Comparison of ENCODE assay signal across 8 mouse cellular contexts in the genomic region with DNA sequence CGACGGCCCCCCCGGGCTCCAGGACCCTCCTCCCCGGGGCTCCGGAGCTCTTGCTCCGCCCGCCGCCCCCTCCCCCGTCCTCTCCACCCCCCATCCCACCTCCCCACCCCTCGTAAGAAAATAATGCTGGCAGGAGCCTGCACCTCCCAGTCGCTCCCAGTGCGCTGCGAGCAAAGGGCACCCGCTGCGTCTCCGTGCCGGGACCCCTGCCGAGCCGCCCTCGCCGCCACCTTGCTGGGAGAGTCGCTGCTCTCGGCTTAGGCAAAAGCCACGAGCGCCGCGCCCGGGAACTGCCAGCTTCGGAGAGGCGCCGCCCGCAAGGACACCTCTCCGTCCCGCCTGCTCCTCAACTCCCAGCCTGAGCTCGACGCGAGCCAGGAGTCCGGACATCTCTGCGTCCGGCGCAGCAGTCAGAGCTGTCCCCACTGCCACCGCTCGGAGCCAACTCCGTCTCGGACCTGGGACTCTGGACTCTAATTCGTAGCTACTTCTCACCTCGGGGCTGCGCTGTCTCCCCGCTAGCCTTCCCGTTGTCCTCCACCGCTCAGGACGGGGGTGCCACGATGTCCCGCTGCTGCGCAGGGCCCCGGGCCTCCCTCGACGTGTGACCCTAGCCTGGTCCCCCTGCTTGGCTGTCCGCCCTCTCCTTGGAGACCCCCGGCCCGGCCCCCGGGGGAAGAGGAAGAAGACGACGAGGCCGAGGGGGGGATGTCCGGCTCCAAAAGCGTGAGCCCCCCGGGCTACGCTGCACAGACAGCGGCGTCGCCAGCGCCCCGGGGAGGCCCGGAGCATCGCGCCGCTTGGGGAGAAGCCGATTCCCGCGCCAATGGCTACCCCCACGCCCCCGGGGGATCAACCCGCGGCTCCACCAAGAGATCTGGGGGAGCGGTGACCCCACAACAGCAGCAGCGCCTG. TPM values are rescaled to one million over a fixed set of nuclear protein-coding genes. Genes with fewer than 3 reads are reported as not detected.
DNase-seq lines count a peak whose midpoint lies in the region; ATAC-seq and TF ChIP-seq lines count a peak whose summit lies in the region.
"Had no signal": no experiment of that assay in that cellular context is flagged by ENCODE, and none has a peak within 500 bp of the region (broad histone marks: within the 10 kb centered on the region; RNA-seq: fewer than 3 reads in every experiment).

No protein-coding gene starts in this region.

- ATAC-seq in limb, embryonic 14.5 days (ENCODE audit: low FRiP score, low read depth): peak; percentile 38
- peak; percentile 28 for ATAC-seq in midbrain, embryonic 13.5 days
- peak; percentile 54; the same call in 1 of the 2 replicates for ATAC-seq in stomach, embryonic 16.5 days (ENCODE audit: insufficient read depth, low FRiP score)

- no peak overlapping the region for H3K27ac ChIP-seq in bone marrow macrophage, adult 2 months (ENCODE audit: insufficient read depth, low read depth, low read length)
- H3K27ac ChIP-seq in limb, embryonic 14.5 days (replicated peaks; ENCODE audit: low read depth, low read length): no peak overlapping the region
- H3K27ac ChIP-seq in midbrain, embryonic 13.5 days: peak overlapping the region; percentile 91
- peak overlapping the region; percentile 76 for H3K27ac ChIP-seq in stomach, embryonic 16.5 days (ENCODE audit: low read length)

- H3K4me3 ChIP-seq in bone marrow macrophage, adult 2 months (ENCODE audit: insufficient read depth, low read length): peak overlapping the region; percentile 41
- H3K4me3 ChIP-seq in limb, embryonic 14.5 days (replicated peaks; ENCODE audit: low read length): peak overlapping the region; percentile 67
- peak overlapping the region; percentile 79 for H3K4me3 ChIP-seq in midbrain, embryonic 13.5 days (replicated peaks)
- H3K4me3 ChIP-seq in stomach, embryonic 16.5 days (replicated peaks; ENCODE audit: low read length): peak overlapping the region; percentile 69

- peak; percentile 47 to 61 for DNase-seq in cerebellum, postnatal 36 days
- DNase-seq in heart, adult 8-10 months (ENCODE audit: low spot score): peak; percentile 40
- DNase-seq in kidney, adult 11 months: peak; percentile 17
- peak; percentile 51 for DNase-seq in limb, embryonic 14.5 days (ENCODE audit: low spot score)

- H3K4me1 ChIP-seq in bone marrow macrophage, adult 2 months (ENCODE audit: control insufficient read depth, insufficient read depth, low read length): no peaks in the 10 kb centered on the region
- H3K4me1 ChIP-seq in limb, embryonic 14.5 days (ENCODE audit: control insufficient read depth, insufficient read depth, low read length): peaks cover 14% of the 10 kb centered on the region
- H3K4me1 ChIP-seq in midbrain, embryonic 13.5 days (replicated peaks): peaks cover 66% of the 10 kb centered on the region
- H3K4me1 ChIP-seq in stomach, embryonic 16.5 days (ENCODE audit: control insufficient read depth, insufficient read depth, low read length): peaks cover 7% of the 10 kb centered on the region; the same call in 1 of the 2 replicates

- no peaks in the 10 kb centered on the region for H3K36me3 ChIP-seq in limb, embryonic 14.5 days (ENCODE audit: control insufficient read depth, insufficient read depth, low read length)
- H3K36me3 ChIP-seq in midbrain, embryonic 13.5 days: 0 out of 2 replicates have a peak, but pooled peaks cover 3% of the 10 kb centered on the region
- no peaks in the 10 kb centered on the region for H3K36me3 ChIP-seq in stomach, embryonic 16.5 days (ENCODE audit: control insufficient read depth, insufficient read depth, low read length)

- TF ChIP-seq CTCF in bone marrow macrophage, adult 2 months (IDR thresholded peaks at IDR 0.05; ENCODE audit: low read depth, low read length): no peak

- H3K4me2 ChIP-seq in limb, embryonic 14.5 days (replicated peaks; ENCODE audit: low read depth, low read length, severe bottlenecking): peak overlapping the region; percentile 97
- peak overlapping the region; percentile 85 for H3K4me2 ChIP-seq in midbrain, embryonic 13.5 days (replicated peaks)
- peak overlapping the region; percentile 96 for H3K4me2 ChIP-seq in stomach, embryonic 16.5 days (ENCODE audit: low read depth, low read length)

- WGBS in limb, embryonic 14.5 days: 5% methylated on average over 59 of the region's 87 CpGs
- WGBS in midbrain, embryonic 13.5 days: under 1% methylated on average over 82 of the region's 87 CpGs
- WGBS in stomach, embryonic 16.5 days: 1% methylated on average over 79 of the region's 87 CpGs

- H3K9me3 ChIP-seq in limb, embryonic 14.5 days (ENCODE audit: control insufficient read depth, low read length): no peaks in the 10 kb centered on the region
- no peaks in the 10 kb centered on the region for H3K9me3 ChIP-seq in midbrain, embryonic 13.5 days
- H3K9me3 ChIP-seq in stomach, embryonic 16.5 days (replicated peaks; ENCODE audit: control insufficient read depth, low read length): no peaks in the 10 kb centered on the region

- peak overlapping the region; percentile 73 for H3K9ac ChIP-seq in limb, embryonic 14.5 days (ENCODE audit: low read depth, low read length, severe bottlenecking)
- H3K9ac ChIP-seq in midbrain, embryonic 13.5 days (replicated peaks): peak overlapping the region; percentile 90
- peak overlapping the region; percentile 83 for H3K9ac ChIP-seq in stomach, embryonic 16.5 days (ENCODE audit: low read length)

- H3K27me3 ChIP-seq in limb, embryonic 14.5 days (ENCODE audit: control insufficient read depth, insufficient read depth, low read length): peaks cover 38% of the 10 kb centered on the region
- peaks cover 61% of the 10 kb centered on the region for H3K27me3 ChIP-seq in midbrain, embryonic 13.5 days
- H3K27me3 ChIP-seq in stomach, embryonic 16.5 days (ENCODE audit: control insufficient read depth, insufficient read depth, low read length): peaks cover 53% of the 10 kb centered on the region

- TF ChIP-seq POLR2A in bone marrow macrophage, adult 2 months (IDR thresholded peaks at IDR 0.05; ENCODE audit: borderline replicate concordance, low read depth, low read length): no peak
- TF ChIP-seq POLR2A in limb, embryonic 14.5 days (IDR thresholded peaks at IDR 0.05; ENCODE audit: borderline replicate concordance, extremely low read depth, insufficient read depth, insufficient read length): no peak

RNA-seq across cellular contexts. Expression of a gene that starts 1.0 kb away (rescaled TPM):
- polyA plus RNA-seq in bone marrow macrophage, adult 2 months (2012; ENCODE audit: insufficient read depth, insufficient read length, missing spikeins): not detected in 2 replicates
- total RNA-seq in heart, adult 8-10 months (2022): 10 to 100 TPM; 51.4 to 56.2 (median 54.6) TPM
- 10.1 and 13.8 TPM in 2 replicates for polyA plus RNA-seq in limb, embryonic 14.5 days (2012; rRNA removed)
- polyA plus RNA-seq in limb, embryonic 14.5 days (2014; fragmentation: Nextera tagmentation; extraction: Ambion mirVana): 2.5 and 3.5 TPM in 2 replicates
- polyA plus RNA-seq in midbrain, embryonic 13.5 days (2015; fragmentation: Nextera tagmentation; extraction: Ambion mirVana): 4.5 and 6.0 TPM in 2 replicates
- 3.0 TPM in 2 replicates for polyA plus RNA-seq in stomach, embryonic 16.5 days (2015; fragmentation: Nextera tagmentation; extraction: Ambion mirVana)
- polyA plus RNA-seq: erythroblast, embryonic 14.5 days had no signal

Comparison
In these comparisons a context has a peak if more than half of its experiments do, and no peak if none do; other contexts are left out.
1. H3K27ac ChIP-seq: peak in midbrain, embryonic 13.5 days (single experiment) and stomach, embryonic 16.5 days (single experiment); none in bone marrow macrophage, adult 2 months (single experiment) and limb, embryonic 14.5 days (single experiment).
2. Peak in every context shown above with its lines, with median percentiles within 50 percentile points of each other: H3K4me3 ChIP-seq, DNase-seq, ATAC-seq, H3K4me2 ChIP-seq and H3K9ac ChIP-seq.